Mouse (Mus musculus) gastrocnemius, postnatal 25 days (tissue): Measurements from ENCODE around the gene Nmur1. TPM values are rescaled to one million over a fixed set of nuclear protein-coding genes. Genes with fewer than 3 reads are reported as not detected.
"Not testable (repeated sequence)": the region's sequence is repeated elsewhere in the genome, so short reads cannot be mapped to it uniquely, and the experiment has no call there.

Experiments
- DNase-seq: peaks from one replicate; pipeline ENCODE4 v3.0.0; 2022
- total RNA-seq, 2 experiments: library from RNA; stranded (reverse); gene quantifications; 1 replicate in 1 of 2; 2 replicates in 1 of 2; pipeline ENCODE4 v1.2.3; 2021

Gene Nmur1
- total RNA-seq, 2 experiments from 2014 or later: not detected

- DNase-seq: peak; percentile 99
Measured at GRCm38 (mm10) chr1:86358906-86359797, 66.9 kb downstream of the Nmur1 start, which contains the start of gene Ncl. Gene Ncl, minus strand, starts transcription at chr1:86359400.

GRCm38 (mm10) chr1:86358229-86358905 lies 67.7 kb downstream of the Nmur1 start:
- no peak for DNase-seq

- no peak for DNase-seq
Measured at GRCm38 (mm10) chr1:86354186-86354585, 71.8 kb downstream of the Nmur1 start.

GRCm38 (mm10) chr1:86350576-86350975 lies 75.5 kb downstream of the Nmur1 start:
- no peak for DNase-seq

GRCm38 (mm10) chr1:86349696-86350095 lies 76.3 kb downstream of the Nmur1 start:
- DNase-seq: no peak

GRCm38 (mm10) chr1:86349201-86349600 lies 76.8 kb downstream of the Nmur1 start:
- no peak for DNase-seq

GRCm38 (mm10) chr1:86348801-86349200 lies 77.2 kb downstream of the Nmur1 start:
- DNase-seq: no peak

- no peak for DNase-seq
Measured at GRCm38 (mm10) chr1:86348083-86348482, 77.9 kb downstream of the Nmur1 start.

GRCm38 (mm10) chr1:86347716-86348045 lies 78.3 kb downstream of the Nmur1 start:
- no peak for DNase-seq

GRCm38 (mm10) chr1:86346851-86347715 lies 78.9 kb downstream of the Nmur1 start:
- no peak for DNase-seq

- DNase-seq: no peak
Measured at GRCm38 (mm10) chr1:86345956-86346355, 80.1 kb downstream of the Nmur1 start.

- no peak for DNase-seq
Measured at GRCm38 (mm10) chr1:86345069-86345468, 81.0 kb downstream of the Nmur1 start.

- DNase-seq: no peak
Measured at GRCm38 (mm10) chr1:86343969-86344861, 81.8 kb downstream of the Nmur1 start.

- no peak for DNase-seq
Measured at GRCm38 (mm10) chr1:86343087-86343645, 82.9 kb downstream of the Nmur1 start.

GRCm38 (mm10) chr1:86342371-86342770 lies 83.7 kb downstream of the Nmur1 start:
- DNase-seq: no peak

- DNase-seq: not testable (repeated sequence)
Measured at GRCm38 (mm10) chr1:86341096-86341495, 84.9 kb downstream of the Nmur1 start.

GRCm38 (mm10) chr1:86339156-86339812 lies 86.7 kb downstream of the Nmur1 start:
- peak; percentile 24 for DNase-seq

- DNase-seq: no peak
Measured at GRCm38 (mm10) chr1:86336330-86336729, 89.7 kb downstream of the Nmur1 start.
